Mouse (Mus musculus): Measurements from ENCODE around the gene Otop2. TPM values are rescaled to one million over a fixed set of nuclear protein-coding genes. Genes with fewer than 3 reads are reported as not detected.

Otop2 gene
- polyA plus RNA-seq, 1 experiment from 2014 or later, result not detected

GRCm38 (mm10) chr11:115336115-115336514 is 29.2 kb downstream of the Otop2 start:
- H3K36me3 ChIP-seq, result no peaks in the 10 kb centered on the region
- peaks cover 57% of the 10 kb centered on the region for H3K27me3 ChIP-seq

GRCm38 (mm10) chr11:115337350-115337749 is 30.4 kb downstream of the Otop2 start:
- no peak overlapping the region for H3K4me3 ChIP-seq
- no peaks in the 10 kb centered on the region for H3K4me1 ChIP-seq
- ATAC-seq (ENCODE audit: borderline replicate concordance, extremely low read depth, low FRiP score, low TSS enrichment), result no peak
- 41% methylated on average over 3 of the region's 3 CpGs for WGBS
- no peak overlapping the region for H3K27ac ChIP-seq
- no peak overlapping the region for H3K4me2 ChIP-seq
- peaks cover 55% of the 10 kb centered on the region for H3K27me3 ChIP-seq
- H3K9me3 ChIP-seq, result no peaks in the 10 kb centered on the region
- no peak overlapping the region for H3K9ac ChIP-seq
- no peaks in the 10 kb centered on the region for H3K36me3 ChIP-seq

More at GRCm38 (mm10) chr11:115336115-115336514, 29.2 kb downstream of the Otop2 start:
- H3K9ac ChIP-seq, result no peak overlapping the region
- H3K27ac ChIP-seq, result no peak overlapping the region
- WGBS, result 17% methylated on average over 6 of the region's 6 CpGs
- no peaks in the 10 kb centered on the region for H3K4me1 ChIP-seq
- ATAC-seq (ENCODE audit: borderline replicate concordance, extremely low read depth, low FRiP score, low TSS enrichment), result no peak
- H3K4me3 ChIP-seq, result no peak overlapping the region
- no peak overlapping the region for H3K4me2 ChIP-seq
- H3K9me3 ChIP-seq, result no peaks in the 10 kb centered on the region

GRCm38 (mm10) chr11:115337826-115338225 is 30.9 kb downstream of the Otop2 start:
- WGBS, result 52% methylated on average over 1 of the region's 1 CpGs
- Histone ChIP-seq H3K9ac (no peak overlapping the region), H3K4me2 (no peak overlapping the region), H3K27ac (no peak overlapping the region), H3K4me1 (no peaks in the 10 kb centered on the region), H3K36me3 (no peaks in the 10 kb centered on the region), H3K9me3 (no peaks in the 10 kb centered on the region), H3K4me3 (no peak overlapping the region), H3K27me3 (peaks cover 51% of the 10 kb centered on the region)
- no peak for ATAC-seq (ENCODE audit: borderline replicate concordance, extremely low read depth, low FRiP score, low TSS enrichment)

- Histone ChIP-seq H3K27ac (no peak overlapping the region), H3K9ac (no peak overlapping the region), H3K27me3 (peaks cover 41% of the 10 kb centered on the region), H3K36me3 (no peaks in the 10 kb centered on the region), H3K4me2 (no peak overlapping the region), H3K9me3 (no peaks in the 10 kb centered on the region), H3K4me1 (no peaks in the 10 kb centered on the region), H3K4me3 (no peak overlapping the region)
- ATAC-seq (ENCODE audit: borderline replicate concordance, extremely low read depth, low FRiP score, low TSS enrichment), result no peak
- WGBS, result 49% methylated on average over 2 of the region's 2 CpGs
Observed at GRCm38 (mm10) chr11:115341246-115341645, 34.3 kb downstream of the Otop2 start.

DNA sequence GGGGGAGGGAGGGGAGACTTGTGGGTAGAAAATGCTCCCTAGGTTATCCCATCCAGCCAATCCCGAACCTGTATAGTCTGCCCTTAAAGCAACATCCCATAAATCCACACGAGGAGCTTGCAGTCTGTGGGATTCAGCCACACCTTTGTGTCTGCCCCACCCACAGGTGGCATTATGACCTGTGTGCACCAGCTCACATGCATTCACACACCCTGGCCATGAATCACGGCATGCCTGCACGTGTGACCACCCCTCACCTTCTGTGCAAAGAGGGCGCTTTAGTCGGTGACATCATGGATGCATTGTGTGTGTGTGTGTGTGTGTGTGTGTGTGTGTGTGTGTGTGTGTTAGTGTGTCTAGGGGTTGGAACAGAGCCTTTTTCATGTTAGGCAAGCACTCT is 34.9 kb downstream of the Otop2 start:
- Histone ChIP-seq H3K4me3 (no peak overlapping the region), H3K9me3 (no peaks in the 10 kb centered on the region), H3K36me3 (no peaks in the 10 kb centered on the region), H3K27me3 (peaks cover 39% of the 10 kb centered on the region), H3K4me2 (no peak overlapping the region), H3K9ac (no peak overlapping the region), H3K4me1 (no peaks in the 10 kb centered on the region; the same call in 1 of the 2 replicates), H3K27ac (no peak overlapping the region)
- ATAC-seq (ENCODE audit: borderline replicate concordance, extremely low read depth, low FRiP score, low TSS enrichment), result no peak
- 62% methylated on average over 6 of the region's 6 CpGs for WGBS

DNA sequence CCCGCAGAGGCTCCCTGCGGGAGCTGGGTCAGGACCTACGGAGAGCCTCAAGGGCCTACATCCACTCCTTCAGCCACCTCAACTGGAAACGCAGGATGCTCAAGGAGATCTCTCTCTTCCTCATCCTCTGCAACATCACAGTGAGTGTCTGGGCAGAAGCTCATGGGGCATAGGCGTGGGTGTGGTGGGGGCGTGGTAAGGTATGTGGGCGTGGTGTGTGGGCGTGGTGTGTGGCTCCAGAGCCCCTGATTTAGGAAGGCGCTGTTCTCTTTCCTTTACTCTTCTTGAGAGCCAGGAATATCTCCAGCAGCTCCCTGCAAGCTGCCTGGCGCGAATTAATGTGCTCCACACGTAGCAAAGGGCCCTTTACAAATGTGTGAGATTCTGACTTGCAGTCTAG is 38.0 kb downstream of the Otop2 start:
- no peaks in the 10 kb centered on the region for H3K36me3 ChIP-seq
- no peak overlapping the region for H3K4me3 ChIP-seq
- 9% methylated on average over 12 of the region's 12 CpGs for WGBS
- H3K9ac ChIP-seq, result no peak overlapping the region
- H3K4me2 ChIP-seq, result no peak overlapping the region
- ATAC-seq (ENCODE audit: borderline replicate concordance, extremely low read depth, low FRiP score, low TSS enrichment), result no peak
- no peak overlapping the region for H3K27ac ChIP-seq
- peaks cover 42% of the 10 kb centered on the region for H3K27me3 ChIP-seq
- no peaks in the 10 kb centered on the region for H3K9me3 ChIP-seq
- H3K4me1 ChIP-seq, result no peaks in the 10 kb centered on the region; the same call in 1 of the 2 replicates

DNA sequence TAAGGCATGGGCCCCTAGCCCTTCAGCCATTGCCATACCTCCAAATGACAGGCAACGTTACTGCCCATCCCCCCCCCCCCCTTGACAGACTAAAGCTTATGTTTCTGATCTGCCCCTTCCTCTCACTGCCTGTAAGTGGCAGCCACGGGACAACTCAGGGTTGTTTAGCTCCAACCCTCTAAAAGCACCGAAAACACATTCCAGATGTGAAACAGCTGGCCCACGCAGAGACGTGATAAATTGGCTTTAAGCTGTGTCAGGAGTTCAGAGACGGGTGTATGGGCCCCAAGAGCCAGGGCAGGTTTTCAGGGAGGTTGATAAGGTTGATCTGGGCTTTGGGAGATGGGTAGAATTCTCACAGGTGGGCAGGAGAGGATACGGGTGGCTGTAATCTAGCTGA is 38.6 kb downstream of the Otop2 start:
- Histone ChIP-seq H3K4me2 (no peak overlapping the region), H3K4me3 (no peak overlapping the region), H3K27ac (no peak overlapping the region), H3K27me3 (peaks cover 42% of the 10 kb centered on the region), H3K36me3 (no peaks in the 10 kb centered on the region), H3K9me3 (no peaks in the 10 kb centered on the region), H3K4me1 (no peaks in the 10 kb centered on the region; the same call in 1 of the 2 replicates), H3K9ac (no peak overlapping the region)
- no peak for ATAC-seq (ENCODE audit: borderline replicate concordance, extremely low read depth, low FRiP score, low TSS enrichment)
- 16% methylated on average over 6 of the region's 7 CpGs for WGBS

- H3K4me1 ChIP-seq, result no peaks in the 10 kb centered on the region; the same call in 1 of the 2 replicates
- no peak for ATAC-seq (ENCODE audit: borderline replicate concordance, extremely low read depth, low FRiP score, low TSS enrichment)
- H3K4me2 ChIP-seq, result no peak overlapping the region
- 43% methylated on average over 17 of the region's 17 CpGs for WGBS
- no peak overlapping the region for H3K4me3 ChIP-seq
- H3K9ac ChIP-seq, result no peak overlapping the region
- peaks cover 29% of the 10 kb centered on the region for H3K27me3 ChIP-seq
- H3K36me3 ChIP-seq, result no peaks in the 10 kb centered on the region
- H3K9me3 ChIP-seq, result no peaks in the 10 kb centered on the region
- no peak overlapping the region for H3K27ac ChIP-seq
Observed at GRCm38 (mm10) chr11:115348681-115349248, 41.8 kb downstream of the Otop2 start.

DNA sequence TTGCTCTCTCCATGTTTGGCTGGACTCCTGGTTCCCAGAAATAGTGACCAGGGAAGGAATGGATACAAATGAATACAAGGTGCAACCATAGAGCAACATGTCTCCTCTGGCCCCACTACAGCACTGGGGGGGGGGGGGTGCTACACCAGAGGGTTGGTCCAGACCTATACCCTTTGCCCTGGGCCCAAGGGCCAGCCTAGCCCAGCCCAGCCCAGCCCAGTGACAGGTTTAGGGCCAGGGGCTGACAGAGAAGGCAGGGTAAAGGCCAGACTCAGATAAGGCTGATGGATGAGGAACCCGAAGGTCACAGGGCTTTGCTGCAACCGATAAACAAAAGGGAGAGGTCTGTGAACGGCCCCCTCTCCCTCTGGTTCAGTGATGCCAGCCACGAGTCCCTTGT is 43.0 kb downstream of the Otop2 start:
- Histone ChIP-seq H3K27me3 (peaks cover 22% of the 10 kb centered on the region), H3K4me3 (no peak overlapping the region), H3K36me3 (no peaks in the 10 kb centered on the region), H3K9me3 (no peaks in the 10 kb centered on the region), H3K9ac (no peak overlapping the region), H3K27ac (no peak overlapping the region), H3K4me1 (no peaks in the 10 kb centered on the region; the same call in 1 of the 2 replicates), H3K4me2 (no peak overlapping the region)
- no peak for ATAC-seq (ENCODE audit: borderline replicate concordance, extremely low read depth, low FRiP score, low TSS enrichment)
- 14% methylated on average over 4 of the region's 4 CpGs for WGBS

DNA sequence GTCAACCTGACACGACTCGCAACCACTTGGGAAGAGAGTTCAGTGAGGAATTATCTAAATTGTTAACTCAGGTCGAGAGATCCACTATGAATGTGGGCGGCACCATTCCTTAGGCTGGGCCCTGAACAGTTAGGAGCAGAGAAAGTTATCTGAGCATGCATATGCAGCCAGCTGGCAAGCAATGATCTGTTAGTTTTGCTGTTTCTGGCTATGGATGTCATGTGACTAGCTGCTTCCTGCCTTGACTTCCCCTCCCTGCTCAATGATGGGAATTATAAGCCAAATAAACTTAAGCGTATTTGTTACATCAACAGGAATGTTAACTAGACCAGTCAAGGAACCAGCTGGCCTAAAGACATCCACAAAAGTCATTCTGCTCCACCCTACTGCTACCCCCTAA is 46.4 kb downstream of the Otop2 start:
- ATAC-seq (ENCODE audit: borderline replicate concordance, extremely low read depth, low FRiP score, low TSS enrichment), result no peak
- H3K36me3 ChIP-seq, result no peaks in the 10 kb centered on the region
- no peak overlapping the region for H3K9ac ChIP-seq
- H3K9me3 ChIP-seq, result no peaks in the 10 kb centered on the region
- H3K4me3 ChIP-seq, result no peak overlapping the region
- WGBS, result 80% methylated on average over 5 of the region's 5 CpGs
- no peak overlapping the region for H3K4me2 ChIP-seq
- H3K27me3 ChIP-seq, result peaks cover 25% of the 10 kb centered on the region; the same call in 1 of the 2 replicates
- H3K27ac ChIP-seq, result no peak overlapping the region
- no peaks in the 10 kb centered on the region for H3K4me1 ChIP-seq

- H3K9ac ChIP-seq, result no peak overlapping the region
- 8% methylated on average over 8 of the region's 8 CpGs for WGBS
- H3K27ac ChIP-seq, result no peak overlapping the region
- ATAC-seq (ENCODE audit: borderline replicate concordance, extremely low read depth, low FRiP score, low TSS enrichment), result no peak
- H3K36me3 ChIP-seq, result no peaks in the 10 kb centered on the region
- peaks cover 25% of the 10 kb centered on the region; the same call in 1 of the 2 replicates for H3K27me3 ChIP-seq
- H3K4me1 ChIP-seq, result peaks cover 7% of the 10 kb centered on the region
- no peak overlapping the region for H3K4me2 ChIP-seq
- H3K4me3 ChIP-seq, result no peak overlapping the region
- H3K9me3 ChIP-seq, result no peaks in the 10 kb centered on the region
Observed at GRCm38 (mm10) chr11:115354183-115354582, 47.2 kb downstream of the Otop2 start.

DNA sequence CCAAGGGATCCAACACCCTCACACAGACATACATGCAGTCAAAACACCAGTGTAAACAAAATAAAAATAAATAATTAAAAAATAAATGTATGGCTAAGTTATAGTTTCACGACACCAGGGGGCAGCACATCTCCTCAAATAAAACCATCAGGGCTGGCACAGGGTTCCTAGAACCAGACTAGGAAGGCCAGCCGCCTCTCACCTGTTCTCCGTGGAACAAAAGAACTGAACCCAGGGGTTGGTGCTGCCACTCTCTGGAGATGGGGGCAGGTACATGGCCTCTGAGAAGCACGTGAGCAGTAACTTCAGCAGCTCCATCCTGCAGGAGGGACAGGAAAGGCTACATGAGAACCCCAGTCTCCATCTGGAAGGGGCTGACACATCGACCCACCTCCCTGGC is 51.5 kb downstream of the Otop2 start:
- Histone ChIP-seq H3K27me3 (peaks cover 25% of the 10 kb centered on the region; the same call in 1 of the 2 replicates), H3K27ac (no peak overlapping the region; the same call in 1 of the 2 replicates), H3K4me2 (peak overlapping the region; percentile 9; the same call in 1 of the 2 replicates), H3K9ac (0 out of 2 replicates have a peak overlapping the region, but pooled peaks have one; percentile 5), H3K9me3 (no peaks in the 10 kb centered on the region), H3K36me3 (no peaks in the 10 kb centered on the region), H3K4me3 (no peak overlapping the region), H3K4me1 (peaks cover 13% of the 10 kb centered on the region)
- whole genome bisulfite sequencing, result 21% methylated on average over 5 of the region's 5 CpGs
- no peak for ATAC-seq (ENCODE audit: borderline replicate concordance, extremely low read depth, low FRiP score, low TSS enrichment)

Data from lung, embryonic 15.5 days (tissue).